Mouse (Mus musculus) urinary bladder, postnatal 10 days (tissue): ENCODE measurements around the gene Rpl35.

ENCODE experiments used
- DNase-seq: peaks from one replicate; pipeline ENCODE4 v3.0.0; 2022; ENCODE audit warnings: low spot score

Rpl35 gene

GRCm38 (mm10) chr2:38997386-38998374 lies 7.7 kb downstream of the Rpl35 start, which contains the start of gene Wdr38:
Gene Wdr38, plus strand, starts transcription at chr2:38997476.
- peak; percentile 57 for DNase-seq

- no peak for DNase-seq
Observed at GRCm38 (mm10) chr2:38992452-38992851, 13.0 kb downstream of the Rpl35 start.

- DNase-seq: no peak
Observed at GRCm38 (mm10) chr2:38992004-38992403, 13.4 kb downstream of the Rpl35 start.

- DNase-seq: no peak
Observed at GRCm38 (mm10) chr2:38988929-38989328, 16.5 kb downstream of the Rpl35 start.

GRCm38 (mm10) chr2:38987803-38988510 lies 17.5 kb downstream of the Rpl35 start:
- DNase-seq: no peak

- no peak for DNase-seq
Observed at GRCm38 (mm10) chr2:38987371-38987770, 18.1 kb downstream of the Rpl35 start.

GRCm38 (mm10) chr2:38986580-38986979 lies 18.8 kb downstream of the Rpl35 start:
- no peak for DNase-seq

GRCm38 (mm10) chr2:38983456-38983855 lies 22.0 kb downstream of the Rpl35 start:
- DNase-seq: no peak

- DNase-seq: no peak
Observed at GRCm38 (mm10) chr2:38977837-38978236, 27.6 kb downstream of the Rpl35 start.

- no peak for DNase-seq
Observed at GRCm38 (mm10) chr2:38975941-38976805, 29.3 kb downstream of the Rpl35 start.

GRCm38 (mm10) chr2:38975181-38975580 lies 30.2 kb downstream of the Rpl35 start:
- DNase-seq: no peak

GRCm38 (mm10) chr2:38974171-38974570 lies 31.3 kb downstream of the Rpl35 start:
- no peak for DNase-seq

- DNase-seq: no peak
Observed at GRCm38 (mm10) chr2:38973701-38974100, 31.7 kb downstream of the Rpl35 start.

- no peak for DNase-seq
Observed at GRCm38 (mm10) chr2:38973223-38973622, 32.2 kb downstream of the Rpl35 start.

GRCm38 (mm10) chr2:38970057-38970456 lies 35.4 kb downstream of the Rpl35 start:
- DNase-seq: no peak

- DNase-seq: no peak
Observed at GRCm38 (mm10) chr2:38969650-38970049, 35.8 kb downstream of the Rpl35 start.

- DNase-seq: no peak
Observed at GRCm38 (mm10) chr2:38964198-38964597, 41.2 kb downstream of the Rpl35 start.

- no peak for DNase-seq
Observed at GRCm38 (mm10) chr2:38957671-38958223, 47.7 kb downstream of the Rpl35 start.

GRCm38 (mm10) chr2:38956062-38956461 lies 49.4 kb downstream of the Rpl35 start:
- no peak for DNase-seq

- no peak for DNase-seq
Observed at GRCm38 (mm10) chr2:38953152-38953883, 52.1 kb downstream of the Rpl35 start.
